Mouse (Mus musculus): ENCODE data around the gene Clec1b. TPM values are rescaled to one million over a fixed set of nuclear protein-coding genes. Genes with fewer than 3 reads are reported as not detected.

The Clec1b gene
- polyA plus RNA-seq (2016; fragmentation: Nextera tagmentation; extraction: Ambion mirVana) = 6.6 and 7.4 TPM in 2 replicates

DNA sequence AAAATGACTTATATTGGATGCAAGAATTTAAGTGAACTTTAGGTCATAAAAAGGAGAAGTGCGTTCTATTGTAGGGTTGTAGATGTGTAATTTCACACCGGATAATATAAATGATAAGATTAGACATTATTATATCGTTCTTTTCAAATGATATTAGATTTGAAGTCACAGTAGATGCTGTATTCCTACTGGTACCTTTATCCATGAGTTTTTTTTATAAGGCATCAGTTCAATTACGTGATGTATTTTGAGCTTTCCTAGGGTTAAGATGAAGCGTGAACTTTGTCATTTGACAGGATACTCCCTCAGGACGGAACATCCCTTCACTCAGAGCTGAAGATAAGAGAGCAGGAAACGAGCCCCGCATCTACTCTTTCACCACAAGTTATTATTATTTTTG, at the start of gene Clec1b:
Clec1b (plus strand) TSS at position 301 of the 400 bp plus-strand sequence.
- 72% methylated on average over 8 of the region's 8 CpGs for WGBS
- Histone ChIP-seq H3K27me3 (replicated peaks) (no peaks in the 10 kb centered on the region), H3K4me2 (no peak within 1 kb of the TSS), H3K4me3 (no peak within 1 kb of the TSS), H3K4me1 (replicated peaks) (peaks cover 4% of the 10 kb centered on the region; the same call in 1 of the 2 replicates), H3K9me3 (replicated peaks) (no peaks in the 10 kb centered on the region), H3K9ac (no peak within 1 kb of the TSS), H3K27ac (ENCODE audit: poor library complexity, severe bottlenecking) (no peak within 1 kb of the TSS), H3K36me3 (no peaks in the 10 kb centered on the region)
- ATAC-seq (ENCODE audit: insufficient number of reproducible peaks, low FRiP score) = no peak

DNA sequence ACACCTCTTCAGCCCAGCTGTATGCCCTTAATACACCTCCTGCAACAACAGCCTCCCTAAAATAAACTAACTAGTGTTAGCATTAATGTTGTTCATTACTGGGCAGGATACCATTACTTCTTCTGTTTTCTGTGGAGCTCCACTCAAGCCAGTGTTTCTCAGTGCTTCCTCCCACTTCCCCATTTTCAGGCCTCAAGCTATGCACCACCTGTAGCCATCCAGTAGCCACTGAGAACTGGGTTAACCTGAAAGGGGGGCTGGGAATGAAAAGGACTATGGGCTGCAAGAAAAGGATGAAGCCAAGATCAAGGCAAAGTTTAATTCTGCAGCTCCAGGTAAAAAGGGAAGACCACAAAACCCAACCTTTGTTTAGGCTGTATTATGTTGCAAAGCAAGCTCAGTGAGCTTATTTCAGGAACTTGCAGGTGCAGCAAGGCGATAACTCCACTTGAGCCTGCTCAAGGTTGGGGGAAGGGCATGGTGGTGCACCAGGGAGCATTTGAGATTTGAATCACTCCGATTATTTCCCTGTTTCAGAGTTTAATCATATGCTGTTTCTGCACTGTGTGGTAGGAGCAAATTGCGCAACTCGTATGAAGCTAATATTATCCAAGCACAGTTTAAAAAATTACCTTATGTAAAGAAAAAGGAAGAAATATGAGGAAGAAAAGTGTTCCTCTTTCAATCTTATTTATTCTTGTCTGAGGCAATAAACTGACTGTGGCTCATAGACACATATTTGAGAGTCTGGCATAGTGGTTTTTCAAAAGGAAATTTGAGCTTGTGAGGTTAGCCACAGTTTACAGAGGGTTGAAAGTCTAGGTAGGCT, 47.4 kb upstream of the Clec1b start:
- no peak overlapping the region for H3K9ac ChIP-seq
- H3K4me2 ChIP-seq = no peak overlapping the region
- peaks cover 10% of the 10 kb centered on the region; the same call in 1 of the 2 replicates for H3K9me3 ChIP-seq (replicated peaks)
- no peak overlapping the region for H3K27ac ChIP-seq (ENCODE audit: poor library complexity, severe bottlenecking)
- H3K4me1 ChIP-seq (replicated peaks) = no peaks in the 10 kb centered on the region
- H3K4me3 ChIP-seq = no peak overlapping the region
- H3K27me3 ChIP-seq (replicated peaks) = no peaks in the 10 kb centered on the region
- WGBS = 56% methylated on average over 4 of the region's 4 CpGs
- no peaks in the 10 kb centered on the region for H3K36me3 ChIP-seq
- ATAC-seq (ENCODE audit: insufficient number of reproducible peaks, low FRiP score) = no peak

DNA sequence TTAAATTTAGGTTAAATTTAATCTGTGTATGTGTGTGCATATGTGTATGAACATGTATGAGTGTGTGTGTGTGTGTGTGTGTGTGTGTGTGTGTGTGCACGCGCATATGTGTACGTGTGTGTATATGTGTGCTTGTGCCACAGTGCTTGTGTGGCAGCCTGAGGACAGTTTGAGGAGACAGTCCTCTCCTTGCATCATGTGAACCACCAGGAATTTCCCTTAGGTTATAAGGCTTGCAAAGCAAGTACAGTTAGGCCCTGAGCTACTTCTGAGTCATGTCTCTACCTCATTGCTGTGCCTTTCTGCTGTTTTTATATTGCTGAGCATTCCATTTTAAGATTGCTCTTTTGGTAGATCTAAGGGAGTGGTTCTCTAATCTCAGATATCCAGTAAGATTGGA, 46.0 kb upstream of the Clec1b start:
- Histone ChIP-seq H3K4me2 (no peak overlapping the region), H3K27me3 (replicated peaks) (no peaks in the 10 kb centered on the region), H3K9me3 (replicated peaks) (peaks cover 10% of the 10 kb centered on the region; the same call in 1 of the 2 replicates), H3K9ac (no peak overlapping the region), H3K4me1 (replicated peaks) (no peaks in the 10 kb centered on the region), H3K4me3 (no peak overlapping the region), H3K36me3 (no peaks in the 10 kb centered on the region), H3K27ac (ENCODE audit: poor library complexity, severe bottlenecking) (no peak overlapping the region)
- ATAC-seq (ENCODE audit: insufficient number of reproducible peaks, low FRiP score) = no peak
- WGBS = 90% methylated on average over 3 of the region's 3 CpGs

DNA sequence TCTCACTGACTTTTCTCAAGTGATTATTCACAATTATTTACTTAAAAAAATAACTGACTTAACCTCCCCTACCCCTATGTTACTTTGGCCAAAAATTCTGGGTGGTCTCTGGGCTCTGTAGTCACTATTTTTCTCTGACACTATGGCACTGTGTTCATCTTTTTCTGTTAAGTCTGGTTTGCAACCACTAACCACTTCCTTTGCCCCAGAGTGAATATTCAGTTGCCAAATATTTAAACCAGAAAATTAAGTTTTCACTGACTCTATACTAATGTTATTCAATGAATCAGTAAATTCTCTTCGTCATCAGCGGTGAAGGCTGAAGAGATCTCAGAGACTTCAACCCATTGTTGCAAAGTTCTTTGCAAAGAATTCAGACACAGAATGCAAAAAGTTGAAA, 41.3 kb upstream of the Clec1b start:
- H3K27me3 ChIP-seq (replicated peaks) = no peaks in the 10 kb centered on the region
- H3K9me3 ChIP-seq (replicated peaks) = no peaks in the 10 kb centered on the region
- no peak overlapping the region for H3K9ac ChIP-seq
- no peak for ATAC-seq (ENCODE audit: insufficient number of reproducible peaks, low FRiP score)
- 96% methylated on average over 2 of the region's 2 CpGs for WGBS
- no peaks in the 10 kb centered on the region for H3K4me1 ChIP-seq (replicated peaks)
- H3K36me3 ChIP-seq = no peaks in the 10 kb centered on the region
- H3K4me3 ChIP-seq = no peak overlapping the region
- no peak overlapping the region for H3K27ac ChIP-seq (ENCODE audit: poor library complexity, severe bottlenecking)
- H3K4me2 ChIP-seq = no peak overlapping the region

DNA sequence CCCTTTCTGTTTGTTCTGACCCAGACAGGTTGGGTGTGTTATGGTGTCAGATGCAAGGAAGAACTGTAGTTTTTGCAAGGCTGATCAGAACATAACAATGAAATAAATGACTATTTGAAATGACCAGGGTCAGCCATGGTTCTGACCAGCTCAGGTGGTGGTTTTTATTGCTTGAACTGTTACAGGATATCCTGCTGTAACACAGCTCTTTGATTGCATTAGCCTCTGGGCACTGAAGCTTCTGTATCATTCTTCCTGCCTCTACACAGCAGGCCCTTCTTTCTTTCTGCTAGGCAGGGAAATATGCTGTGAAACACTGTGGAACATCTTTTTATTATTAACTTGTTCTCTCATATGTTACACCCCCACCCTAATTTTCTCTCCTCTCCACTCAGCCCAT, 40.7 kb upstream of the Clec1b start:
- H3K4me2 ChIP-seq = no peak overlapping the region
- H3K4me1 ChIP-seq (replicated peaks) = no peaks in the 10 kb centered on the region
- no peak overlapping the region for H3K9ac ChIP-seq
- H3K27me3 ChIP-seq (replicated peaks) = no peaks in the 10 kb centered on the region
- no peak for ATAC-seq (ENCODE audit: insufficient number of reproducible peaks, low FRiP score)
- no peaks in the 10 kb centered on the region for H3K9me3 ChIP-seq (replicated peaks)
- H3K36me3 ChIP-seq = no peaks in the 10 kb centered on the region
- no peak overlapping the region for H3K27ac ChIP-seq (ENCODE audit: poor library complexity, severe bottlenecking)
- no peak overlapping the region for H3K4me3 ChIP-seq

DNA sequence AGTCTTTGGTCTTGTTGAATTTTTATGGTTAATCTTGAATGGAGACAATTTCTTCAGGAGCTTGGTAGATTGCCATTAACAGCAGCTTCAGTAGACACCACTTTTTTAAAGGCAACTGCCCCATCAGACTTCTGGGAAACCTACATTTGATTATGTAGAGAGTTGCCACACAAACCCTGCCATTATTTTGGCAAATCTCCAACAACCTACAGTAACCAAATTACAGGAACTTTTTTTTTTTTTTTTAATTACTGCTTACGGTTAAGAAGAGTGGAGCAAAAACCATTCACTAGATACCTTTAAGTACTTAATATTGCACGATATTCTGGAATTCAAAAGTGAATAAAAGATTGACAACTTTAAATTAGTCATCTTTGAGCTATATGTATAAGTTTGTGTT, 37.6 kb upstream of the Clec1b start:
- Histone ChIP-seq H3K36me3 (no peaks in the 10 kb centered on the region), H3K4me1 (replicated peaks) (no peaks in the 10 kb centered on the region), H3K4me3 (no peak overlapping the region), H3K27me3 (replicated peaks) (no peaks in the 10 kb centered on the region), H3K27ac (ENCODE audit: poor library complexity, severe bottlenecking) (no peak overlapping the region), H3K9ac (no peak overlapping the region), H3K4me2 (no peak overlapping the region), H3K9me3 (replicated peaks) (no peaks in the 10 kb centered on the region)
- ATAC-seq (ENCODE audit: insufficient number of reproducible peaks, low FRiP score) = no peak
- WGBS = 83% methylated on average over 2 of the region's 2 CpGs

DNA sequence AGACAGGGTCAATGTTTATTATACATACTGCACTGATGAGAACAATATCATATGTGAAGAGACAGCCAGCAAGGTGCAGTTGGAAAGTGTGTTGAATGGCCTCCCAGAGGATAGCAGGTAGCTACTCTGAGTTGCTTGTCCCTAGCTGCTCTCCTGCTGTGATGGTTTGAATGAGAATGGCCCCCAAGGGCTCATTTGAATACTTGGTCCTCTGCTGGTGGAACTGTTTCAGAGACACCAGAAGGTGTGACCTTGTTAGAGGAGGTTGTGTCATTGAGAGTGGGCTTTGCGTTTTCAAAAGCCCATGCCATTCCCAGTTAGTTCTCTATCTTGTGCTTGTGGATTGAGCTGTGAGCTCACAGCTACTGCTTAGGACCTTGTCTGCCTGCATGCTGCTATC, 33.2 kb upstream of the Clec1b start:
- no peaks in the 10 kb centered on the region for H3K36me3 ChIP-seq
- H3K9ac ChIP-seq = no peak overlapping the region
- 28% methylated on average over 1 of the region's 1 CpGs for WGBS
- ATAC-seq (ENCODE audit: insufficient number of reproducible peaks, low FRiP score) = no peak
- H3K9me3 ChIP-seq (replicated peaks) = no peaks in the 10 kb centered on the region
- H3K4me2 ChIP-seq = no peak overlapping the region
- H3K4me1 ChIP-seq (replicated peaks) = no peaks in the 10 kb centered on the region
- no peak overlapping the region for H3K4me3 ChIP-seq
- no peak overlapping the region for H3K27ac ChIP-seq (ENCODE audit: poor library complexity, severe bottlenecking)
- no peaks in the 10 kb centered on the region for H3K27me3 ChIP-seq (replicated peaks)

DNA sequence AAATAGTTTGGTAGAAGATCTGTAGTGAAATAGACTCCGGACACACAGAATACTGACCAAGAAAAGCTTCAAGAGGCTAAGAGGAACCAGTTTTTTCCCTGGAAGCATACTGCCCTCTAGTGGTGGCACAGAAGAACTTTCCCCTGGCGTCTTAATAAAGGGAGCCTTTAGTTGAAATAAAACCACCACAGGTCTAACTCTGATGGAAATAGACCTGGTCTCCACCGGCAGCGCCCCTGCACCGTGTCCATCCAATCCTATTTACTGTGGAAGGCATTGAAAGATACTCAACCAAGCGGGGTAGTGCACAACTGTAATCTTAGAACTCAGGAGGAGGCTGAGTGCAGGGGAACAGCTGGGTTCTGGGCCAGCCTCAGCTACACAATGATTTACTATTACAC, 31.1 kb upstream of the Clec1b start:
- Histone ChIP-seq H3K9me3 (replicated peaks) (no peaks in the 10 kb centered on the region), H3K36me3 (no peaks in the 10 kb centered on the region), H3K9ac (no peak overlapping the region), H3K4me2 (no peak overlapping the region), H3K4me3 (no peak overlapping the region), H3K27me3 (replicated peaks) (no peaks in the 10 kb centered on the region), H3K27ac (ENCODE audit: poor library complexity, severe bottlenecking) (no peak overlapping the region), H3K4me1 (replicated peaks) (0 out of 2 replicates have a peak, but pooled peaks cover 3% of the 10 kb centered on the region)
- no peak for ATAC-seq (ENCODE audit: insufficient number of reproducible peaks, low FRiP score)
- whole genome bisulfite sequencing = 24% methylated on average over 6 of the region's 6 CpGs

DNA sequence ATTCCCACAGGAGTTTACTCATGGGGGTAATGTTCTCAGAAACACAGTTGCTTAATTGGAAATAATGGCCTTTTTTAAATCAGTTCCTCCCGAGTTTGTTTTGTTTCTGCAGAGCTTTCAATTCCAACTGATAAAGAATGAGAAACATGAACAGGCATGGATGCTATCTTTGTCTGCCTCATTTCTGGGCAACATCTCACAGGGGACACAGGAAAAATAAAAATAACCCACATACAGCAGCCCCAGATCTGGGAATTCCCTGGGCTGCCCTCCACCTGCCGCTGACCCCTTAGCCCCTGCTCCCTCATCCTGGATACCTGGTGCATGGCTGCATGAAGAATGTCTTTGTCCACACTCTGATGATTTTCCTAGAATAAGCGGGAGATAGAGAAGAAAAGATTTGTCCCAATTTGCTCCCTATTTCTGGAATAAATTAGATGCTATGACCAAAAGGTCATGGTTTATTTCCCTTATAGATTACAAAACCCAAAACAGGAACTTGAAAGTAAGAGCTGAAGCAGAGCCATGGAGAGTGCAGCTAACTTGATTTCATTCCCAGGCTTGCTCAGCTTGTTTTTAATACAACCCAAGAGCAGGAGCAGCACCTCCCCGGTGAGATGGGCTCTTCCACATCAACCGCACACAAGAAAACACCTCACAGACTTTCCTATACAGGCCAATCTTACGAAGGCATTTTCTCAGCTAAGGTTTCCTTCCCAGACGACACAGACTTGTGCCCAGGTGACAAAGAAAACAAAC, 27.5 kb upstream of the Clec1b start:
- no peak overlapping the region for H3K4me3 ChIP-seq
- ATAC-seq (ENCODE audit: insufficient number of reproducible peaks, low FRiP score) = no peak
- H3K27me3 ChIP-seq (replicated peaks) = no peaks in the 10 kb centered on the region
- H3K9me3 ChIP-seq (replicated peaks) = no peaks in the 10 kb centered on the region
- WGBS = 60% methylated on average over 7 of the region's 7 CpGs
- H3K36me3 ChIP-seq = no peaks in the 10 kb centered on the region
- peaks cover 6% of the 10 kb centered on the region; the same call in 1 of the 2 replicates for H3K4me1 ChIP-seq (replicated peaks)
- no peak overlapping the region for H3K27ac ChIP-seq (ENCODE audit: poor library complexity, severe bottlenecking)
- H3K4me2 ChIP-seq = no peak overlapping the region
- H3K9ac ChIP-seq = no peak overlapping the region

DNA sequence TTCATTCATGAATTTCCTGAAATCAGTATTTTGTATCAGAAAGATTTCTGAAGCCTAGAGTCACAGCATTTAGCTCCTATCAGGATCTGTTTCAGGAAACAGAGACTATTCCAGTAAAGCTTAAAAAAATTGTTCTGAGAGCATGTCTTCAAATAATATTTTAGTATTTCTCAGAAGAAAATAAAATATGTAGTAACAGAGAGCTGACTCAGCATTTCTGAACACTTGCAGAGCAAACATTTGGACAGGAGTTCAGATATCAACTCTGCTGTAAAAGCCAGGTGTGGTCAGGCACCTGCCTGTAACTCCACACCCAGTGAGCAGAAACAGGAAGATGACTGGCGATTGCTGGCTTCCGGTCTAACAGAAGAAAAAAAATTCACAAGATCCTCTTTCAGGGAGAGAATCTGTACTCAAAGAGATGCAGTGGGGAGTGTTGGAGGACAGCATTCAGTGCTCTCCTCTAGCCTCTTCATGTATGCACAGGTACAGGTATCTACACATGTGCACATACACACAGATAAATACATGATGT, 22.1 kb upstream of the Clec1b start:
- H3K9ac ChIP-seq = no peak overlapping the region
- no peak for ATAC-seq (ENCODE audit: insufficient number of reproducible peaks, low FRiP score)
- WGBS = 66% methylated on average over 2 of the region's 2 CpGs

DNA sequence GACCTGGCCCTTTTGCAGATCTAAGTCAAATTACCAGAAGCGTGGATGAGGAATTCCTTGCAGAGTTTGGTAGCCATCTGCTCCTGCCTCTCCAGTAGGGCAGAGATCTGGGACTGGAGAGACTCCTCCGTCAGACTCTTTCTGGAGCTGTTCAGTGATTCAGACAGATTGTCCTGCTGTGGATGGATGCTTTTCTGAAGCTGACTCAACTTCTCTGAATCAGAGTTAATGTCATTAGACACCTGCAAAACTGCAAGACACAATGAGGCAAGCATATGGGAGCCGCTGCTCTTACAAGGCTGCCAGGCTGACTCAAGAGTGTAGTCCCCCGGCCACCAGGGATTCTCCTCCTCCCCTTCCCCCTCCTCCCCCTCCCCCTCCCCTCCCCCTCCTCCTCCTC, 16.6 kb upstream of the Clec1b start:
- Histone ChIP-seq H3K36me3 (no peaks in the 10 kb centered on the region), H3K4me1 (replicated peaks) (0 out of 2 replicates have a peak, but pooled peaks cover 2% of the 10 kb centered on the region), H3K9ac (no peak overlapping the region), H3K4me2 (no peak overlapping the region), H3K9me3 (replicated peaks) (peaks cover 5% of the 10 kb centered on the region; the same call in 1 of the 2 replicates), H3K4me3 (no peak overlapping the region), H3K27ac (ENCODE audit: poor library complexity, severe bottlenecking) (no peak overlapping the region), H3K27me3 (replicated peaks) (no peaks in the 10 kb centered on the region)
- WGBS = 64% methylated on average over 4 of the region's 4 CpGs
- no peak for ATAC-seq (ENCODE audit: insufficient number of reproducible peaks, low FRiP score)

More for the DNA sequence above, 22.1 kb upstream of the Clec1b start:
- Histone ChIP-seq H3K4me1 (replicated peaks) (peaks cover 3% of the 10 kb centered on the region; the same call in 1 of the 2 replicates), H3K27ac (ENCODE audit: poor library complexity, severe bottlenecking) (no peak overlapping the region), H3K4me3 (no peak overlapping the region), H3K4me2 (no peak overlapping the region), H3K27me3 (replicated peaks) (no peaks in the 10 kb centered on the region), H3K9me3 (replicated peaks) (peaks cover 5% of the 10 kb centered on the region; the same call in 1 of the 2 replicates), H3K36me3 (no peaks in the 10 kb centered on the region)
